Mouse (Mus musculus) embryonic facial prominence, embryonic 10.5 days (tissue): ENCODE results near the gene Wnk1. TPM values are rescaled to one million over a fixed set of nuclear protein-coding genes. Genes with fewer than 3 reads are reported as not detected.

ENCODE experiments used
- DNase-seq: peaks from one replicate; pipeline ENCODE4 v3.0.0-alpha.2; 2017; ENCODE audit warnings: low spot score
- H3K27ac ChIP-seq: fragments of 300-500 bp; sonication (generic); replicated peaks from 2 replicates; pipeline ENCODE4 v1.5.1; 2016; ENCODE audit warnings: mild to moderate bottlenecking
- H3K27me3 ChIP-seq: fragments of 300-500 bp; sonication (generic); replicated peaks from 2 replicates; pipeline ENCODE4 v1.6.1; 2016; ENCODE audit warnings: low read depth, mild to moderate bottlenecking; ENCODE audit not compliant: poor library complexity, severe bottlenecking
- H3K36me3 ChIP-seq: fragments of 300-500 bp; sonication (generic); replicated peaks from 2 replicates; pipeline ENCODE4 v1.6.1; 2016; ENCODE audit warnings: mild to moderate bottlenecking, moderate library complexity
- H3K4me1 ChIP-seq: fragments of 300-500 bp; sonication (generic); 2 replicates; pipeline ENCODE4 v1.6.1; 2016
- H3K4me3 ChIP-seq: fragments of 300-500 bp; sonication (generic); 2 replicates; pipeline ENCODE4 v1.5.1; 2016; ENCODE audit warnings: mild to moderate bottlenecking, moderate library complexity
- H3K9me3 ChIP-seq: fragments of 300-500 bp; sonication (generic); 2 replicates; pipeline ENCODE4 v1.6.1; 2016; ENCODE audit warnings: mild to moderate bottlenecking
- WGBS: fragments of 180-500 bp; shearing (Covaris S2); methylation state at CpG from one replicate; pipeline ENCODE4 v1.1.7; 2016; 5-methylcytosine and 5-hydroxymethylcytosine counted together
- polyA plus RNA-seq: library from polyadenylated mRNA; unstranded; fragments of >200 nt; fragmentation: Nextera tagmentation; extraction: Ambion mirVana; gene quantifications from 2 replicates; pipeline ENCODE4 v1.2.1, GENCODE M21; 2016

Wnk1 gene
- polyA plus RNA-seq, 1 experiment from 2014 or later, result 49.5 TPM

- DNase-seq, result no peak
- Histone ChIP-seq H3K9me3 (no peaks in the 10 kb centered on the region), H3K27ac (no peak overlapping the region), H3K36me3 (no peaks in the 10 kb centered on the region), H3K4me1 (no peaks in the 10 kb centered on the region), H3K4me3 (no peak overlapping the region), H3K27me3 (no peaks in the 10 kb centered on the region)
- WGBS, result 72% methylated on average over 6 of the region's 6 CpGs
Measured at GRCm38 (mm10) chr6:120065552-120066177, 27.2 kb upstream of the Wnk1 start.

- Histone ChIP-seq H3K27me3 (no peaks in the 10 kb centered on the region), H3K36me3 (no peaks in the 10 kb centered on the region), H3K4me1 (no peaks in the 10 kb centered on the region), H3K9me3 (no peaks in the 10 kb centered on the region), H3K27ac (no peak overlapping the region), H3K4me3 (no peak overlapping the region)
- no peak for DNase-seq
- 59% methylated on average over 2 of the region's 2 CpGs for WGBS
Measured at GRCm38 (mm10) chr6:120064627-120065026, 26.2 kb upstream of the Wnk1 start.

GRCm38 (mm10) chr6:120062934-120063333, 24.5 kb upstream of the Wnk1 start:
- Histone ChIP-seq H3K36me3 (no peaks in the 10 kb centered on the region), H3K4me1 (no peaks in the 10 kb centered on the region), H3K4me3 (no peak overlapping the region), H3K9me3 (no peaks in the 10 kb centered on the region), H3K27ac (no peak overlapping the region), H3K27me3 (no peaks in the 10 kb centered on the region)
- no peak for DNase-seq
- WGBS, result 83% methylated on average over 5 of the region's 5 CpGs

- H3K36me3 ChIP-seq, result no peaks in the 10 kb centered on the region
- no peak for DNase-seq
- H3K27ac ChIP-seq, result no peak overlapping the region
- no peak overlapping the region for H3K4me3 ChIP-seq
- no peaks in the 10 kb centered on the region for H3K9me3 ChIP-seq
- H3K27me3 ChIP-seq, result no peaks in the 10 kb centered on the region
- WGBS, result 81% methylated on average over 2 of the region's 2 CpGs
- H3K4me1 ChIP-seq, result no peaks in the 10 kb centered on the region
Measured at GRCm38 (mm10) chr6:120055666-120056540, 17.4 kb upstream of the Wnk1 start.

- Histone ChIP-seq H3K27ac (no peak overlapping the region), H3K27me3 (no peaks in the 10 kb centered on the region), H3K36me3 (no peaks in the 10 kb centered on the region), H3K4me3 (no peak overlapping the region), H3K9me3 (no peaks in the 10 kb centered on the region), H3K4me1 (no peaks in the 10 kb centered on the region)
- 87% methylated on average over 6 of the region's 6 CpGs for WGBS
- no peak for DNase-seq
Measured at GRCm38 (mm10) chr6:120054412-120054811, 15.9 kb upstream of the Wnk1 start.

- Histone ChIP-seq H3K27ac (no peak overlapping the region), H3K4me1 (no peaks in the 10 kb centered on the region), H3K4me3 (no peak overlapping the region), H3K9me3 (no peaks in the 10 kb centered on the region), H3K36me3 (no peaks in the 10 kb centered on the region), H3K27me3 (no peaks in the 10 kb centered on the region)
- DNase-seq, result no peak
- WGBS, result 75% methylated on average over 7 of the region's 7 CpGs
Measured at GRCm38 (mm10) chr6:120047705-120048292, 9.3 kb upstream of the Wnk1 start.

GRCm38 (mm10) chr6:120045406-120045805, 6.9 kb upstream of the Wnk1 start:
- H3K4me3 ChIP-seq, result no peak overlapping the region
- no peaks in the 10 kb centered on the region for H3K27me3 ChIP-seq
- no peaks in the 10 kb centered on the region for H3K36me3 ChIP-seq
- no peaks in the 10 kb centered on the region for H3K4me1 ChIP-seq
- DNase-seq, result no peak
- 87% methylated on average over 4 of the region's 4 CpGs for WGBS
- no peaks in the 10 kb centered on the region for H3K9me3 ChIP-seq
- H3K27ac ChIP-seq, result no peak overlapping the region

- no peak for DNase-seq
- Histone ChIP-seq H3K4me3 (no peak overlapping the region), H3K4me1 (no peaks in the 10 kb centered on the region), H3K27me3 (no peaks in the 10 kb centered on the region), H3K36me3 (no peaks in the 10 kb centered on the region), H3K27ac (no peak overlapping the region), H3K9me3 (no peaks in the 10 kb centered on the region)
- 86% methylated on average over 1 of the region's 1 CpGs for WGBS
Measured at GRCm38 (mm10) chr6:120042632-120043220, 4.3 kb upstream of the Wnk1 start.

GRCm38 (mm10) chr6:120040557-120040857, 2.0 kb upstream of the Wnk1 start:
- Histone ChIP-seq H3K4me1 (peaks cover 17% of the 10 kb centered on the region), H3K27me3 (no peaks in the 10 kb centered on the region), H3K9me3 (no peaks in the 10 kb centered on the region), H3K27ac (no peak overlapping the region), H3K36me3 (no peaks in the 10 kb centered on the region), H3K4me3 (no peak overlapping the region)
- WGBS, result 90% methylated on average over 4 of the region's 4 CpGs
- DNase-seq, result no peak

- H3K27ac ChIP-seq, result peak overlapping the region; percentile 95
Measured at GRCm38 (mm10) chr6:120039668-120040556, 1.4 kb upstream of the Wnk1 start.

GRCm38 (mm10) chr6:120039256-120039563, 738 bp upstream of the Wnk1 start:
- H3K4me3 ChIP-seq, result peak overlapping the region; percentile 74
- peaks cover 22% of the 10 kb centered on the region for H3K4me1 ChIP-seq
- peak; percentile 51 for DNase-seq
- H3K36me3 ChIP-seq, result peaks cover 4% of the 10 kb centered on the region
- no peaks in the 10 kb centered on the region for H3K27me3 ChIP-seq
- WGBS, result under 1% methylated on average over 9 of the region's 9 CpGs
- H3K27ac ChIP-seq, result peak overlapping the region; percentile 95
- no peaks in the 10 kb centered on the region for H3K9me3 ChIP-seq

More at GRCm38 (mm10) chr6:120039668-120040556, 1.4 kb upstream of the Wnk1 start:
- WGBS, result 3% methylated on average over 24 of the region's 24 CpGs
- Histone ChIP-seq H3K4me3 (peak overlapping the region; percentile 74), H3K36me3 (peaks cover 2% of the 10 kb centered on the region; the same call in 1 of the 2 replicates), H3K9me3 (no peaks in the 10 kb centered on the region), H3K27me3 (no peaks in the 10 kb centered on the region), H3K4me1 (peaks cover 20% of the 10 kb centered on the region)
- peak; percentile 85 for DNase-seq
